Mouse (Mus musculus) testis, adult 2 months (tissue): ENCODE results near the gene Fgd2.

Source experiments
- CTCF ChIP-seq: fragments of 200-500 bp; IDR thresholded peaks from 2 replicates; pipeline ENCODE4 v1.5.1; 2012; ENCODE audit warnings: low read depth, mild to moderate bottlenecking, inconsistent platforms, low read length, moderate library complexity; ENCODE audit not compliant: control insufficient read depth, insufficient read depth, insufficient replicate concordance
- POLR2A ChIP-seq: fragments of 200-500 bp; IDR thresholded peaks from 2 replicates; pipeline ENCODE4 v1.6.1; 2012; ENCODE audit warnings: low read depth, mild to moderate bottlenecking, inconsistent platforms, low read length, moderate library complexity; ENCODE audit not compliant: control insufficient read depth

GRCm38 (mm10) chr17:29405501-29405900 is 44.8 kb downstream of the Fgd2 start:
- TF ChIP-seq CTCF: no peak
- no peak for TF ChIP-seq POLR2A
